Mouse (Mus musculus) MEL-GATA-1-ER (cell line): ENCODE measurements around the gene Tmem183a.
A peak's percentile ranks its signal among the peaks of the same experiment; 100 is the strongest.

ENCODE experiments used
- DNase-seq: peaks from one replicate; pipeline ENCODE4 v3.0.0-alpha.2; 2012; ENCODE audit warnings: low read depth; ENCODE audit errors: extremely low read depth

The Tmem183a gene

DNA sequence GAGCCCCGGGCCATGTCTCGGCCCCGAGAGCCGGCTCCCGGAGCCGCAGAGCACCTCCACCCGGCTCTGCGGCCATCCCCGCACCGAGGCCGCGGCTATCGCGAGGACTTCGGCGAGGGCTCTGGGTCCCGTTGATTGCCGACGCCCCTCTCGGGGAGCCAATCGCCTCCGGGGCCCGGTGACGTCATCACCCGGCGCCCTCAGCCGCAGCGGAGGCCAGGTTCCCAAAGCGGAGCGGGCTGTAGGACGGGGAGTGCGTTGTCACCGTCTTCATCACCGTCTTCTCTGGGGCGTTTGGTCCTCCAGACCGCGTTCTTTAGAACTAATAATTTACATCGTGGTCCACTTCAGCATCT is at the start of gene Tmem183a:
TSS of gene Tmem183a (minus strand) at position 123 of the 356 bp plus-strand sequence.
- peak; percentile 78 for DNase-seq

DNA sequence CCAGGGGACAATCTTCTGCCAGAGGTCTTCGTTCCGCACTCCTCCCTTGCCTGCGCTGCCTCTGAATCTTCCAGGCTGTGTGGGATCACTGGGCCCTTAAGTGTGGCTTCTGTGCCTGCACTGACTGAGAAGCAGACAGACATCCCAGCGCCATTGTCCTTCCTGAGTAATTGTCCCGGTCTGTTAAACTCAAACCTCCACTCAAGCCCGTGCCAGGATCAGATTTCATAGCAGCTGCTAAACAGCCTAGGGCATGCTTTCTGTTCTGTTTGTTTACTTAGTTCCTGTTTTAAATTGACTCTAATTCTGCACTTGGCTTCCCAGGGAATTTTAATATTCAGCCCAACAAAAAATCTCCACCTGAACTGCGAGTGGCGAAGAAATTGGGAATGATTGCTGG is 46.3 kb upstream of the Tmem183a start:
- DNase-seq, result no peak

DNA sequence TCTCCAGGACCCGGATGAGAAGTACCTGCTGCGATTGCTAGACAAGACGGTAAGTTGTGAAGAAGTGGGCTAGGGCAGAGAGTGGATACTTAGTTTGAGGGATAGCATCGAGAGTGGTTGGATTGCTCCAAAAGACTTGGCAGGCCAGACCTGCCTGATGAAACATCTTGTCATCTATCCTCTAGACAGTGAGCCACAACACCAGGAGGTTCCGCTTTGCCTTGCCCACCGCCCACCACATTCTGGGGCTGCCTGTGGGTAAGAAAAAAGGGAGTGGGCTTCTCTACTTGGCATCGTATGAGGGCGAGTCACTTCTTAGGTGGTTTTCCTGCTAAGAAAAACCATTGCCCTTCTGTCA is 44.6 kb upstream of the Tmem183a start:
- DNase-seq, result peak; percentile 39

DNA sequence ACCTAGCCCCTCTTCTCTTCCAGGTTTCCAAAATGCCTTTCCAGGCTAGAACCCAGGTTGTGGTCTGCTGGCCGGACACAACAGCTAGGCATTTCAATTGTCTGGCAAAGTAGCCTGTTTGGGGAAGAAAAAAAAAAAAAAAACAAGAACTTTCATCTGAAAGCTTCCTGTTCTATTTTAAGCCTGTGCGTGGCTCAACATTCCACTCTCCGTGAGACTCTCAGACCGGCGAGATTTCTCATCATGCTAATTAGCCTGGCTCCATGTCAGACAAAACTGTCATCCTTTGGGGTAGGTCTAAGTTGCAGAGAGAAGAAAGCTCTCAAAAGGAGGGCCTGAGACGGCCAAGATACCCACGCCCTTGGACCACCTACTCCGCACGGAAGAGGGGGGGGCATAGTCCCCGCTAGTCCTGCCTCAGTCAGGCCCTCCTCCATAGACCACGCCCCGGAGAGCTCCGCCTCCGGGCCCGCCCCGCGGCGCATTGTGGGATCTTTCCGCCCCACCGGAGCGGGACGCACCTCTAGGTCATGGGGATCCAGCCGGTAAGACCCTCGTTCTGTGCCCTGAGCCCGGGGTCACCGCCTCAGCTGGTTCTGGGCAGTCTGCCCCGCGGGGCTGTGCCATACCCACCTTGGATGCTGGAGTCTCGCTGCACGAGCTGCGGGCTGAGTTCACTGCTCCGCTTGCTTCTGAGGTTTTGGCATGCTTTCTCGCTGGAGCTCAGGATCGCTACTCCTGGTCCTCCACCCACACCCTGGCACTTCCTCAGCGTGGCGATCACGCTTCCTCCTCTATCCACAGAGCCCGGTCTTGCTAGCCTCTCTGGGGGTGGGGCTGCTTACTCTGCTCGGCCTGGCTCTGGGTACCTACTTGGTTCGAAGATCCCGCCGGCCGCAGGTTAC is 44.0 kb upstream of the Tmem183a start, which contains the start of gene Cyb5r1:
TSS of gene Cyb5r1 (plus strand) at position 51 of the 905 bp plus-strand sequence.
- DNase-seq, result peak; percentile 76

DNA sequence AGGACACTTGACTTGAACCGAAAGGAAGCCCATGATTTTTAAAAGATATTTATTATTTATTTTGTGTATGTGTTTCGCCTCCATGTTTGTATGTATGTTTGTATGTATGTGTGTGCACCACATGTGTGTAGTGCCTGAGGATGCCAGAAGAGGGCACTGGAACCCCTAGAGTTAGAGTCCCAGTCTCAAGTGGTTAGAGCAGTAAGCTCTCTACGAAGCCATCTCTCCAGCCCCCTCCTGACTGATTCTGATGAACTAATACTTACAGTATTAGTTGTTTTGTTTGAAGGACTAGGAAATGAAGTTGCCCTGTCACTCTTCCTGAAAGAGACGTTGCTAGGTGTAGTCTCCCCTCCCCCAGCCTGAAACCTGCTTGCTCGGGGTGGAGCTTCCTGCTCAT is 38.0 kb upstream of the Tmem183a start:
- DNase-seq, result no peak

DNA sequence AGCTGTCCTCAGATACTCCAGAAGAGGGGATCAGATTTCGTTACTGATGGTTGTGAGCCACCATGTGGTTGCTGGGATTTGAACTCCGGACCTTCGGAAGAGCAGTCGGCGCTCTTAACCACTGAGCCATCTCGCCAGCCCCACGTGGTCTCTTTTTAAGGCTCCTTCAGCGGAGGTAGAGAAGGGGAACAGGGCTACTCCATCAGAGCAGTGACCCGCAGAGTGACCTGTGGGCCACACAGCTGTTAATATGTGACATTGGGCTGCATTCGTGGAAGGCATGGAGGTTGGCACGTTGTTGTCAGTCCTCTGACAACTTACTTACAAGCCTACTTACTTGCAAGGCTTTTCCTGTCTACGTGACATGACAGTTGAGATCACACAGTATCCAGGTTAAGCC is 36.4 kb upstream of the Tmem183a start:
- DNase-seq, result no peak

DNA sequence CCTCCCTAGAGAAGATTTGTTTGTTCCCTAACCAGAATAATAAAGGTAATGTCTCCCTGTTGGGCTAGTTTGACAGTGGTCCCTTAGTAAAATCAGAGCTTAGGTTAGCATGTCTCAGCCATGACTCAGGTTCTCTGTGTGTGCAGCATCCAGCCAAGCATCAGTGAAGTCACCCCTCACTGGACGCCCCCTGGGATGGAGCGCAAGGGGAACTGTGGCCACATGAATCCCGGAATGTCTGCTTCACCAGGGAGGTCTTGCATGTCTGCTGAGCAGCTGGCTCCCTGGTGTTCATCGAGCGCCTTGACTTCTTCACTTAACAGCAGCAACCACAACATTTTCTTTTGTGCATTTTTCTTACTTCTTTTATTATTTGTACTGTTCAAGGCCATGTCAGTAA is 32.0 kb upstream of the Tmem183a start:
- no peak for DNase-seq

DNA sequence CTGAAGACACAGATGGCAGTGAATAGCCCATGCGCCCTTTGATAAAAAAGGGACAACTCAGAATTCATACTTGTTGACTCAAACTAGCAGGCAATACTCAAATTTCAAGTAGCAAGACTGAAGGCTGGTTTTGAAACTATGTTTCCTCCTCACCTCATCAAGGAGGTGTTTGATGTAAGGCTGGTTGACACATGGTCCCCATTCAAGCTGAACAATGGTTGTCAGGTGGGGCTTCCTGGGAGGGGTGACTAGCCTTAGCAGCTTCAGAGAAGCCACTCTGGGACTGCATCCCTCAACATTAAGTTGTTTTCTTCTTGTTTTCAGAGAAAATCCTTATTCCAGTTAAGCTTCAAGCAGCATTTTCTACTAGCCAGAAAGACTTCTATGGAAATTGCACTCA is 23.9 kb upstream of the Tmem183a start, which contains the start of gene 4933406M09Rik:
TSS of gene 4933406M09Rik (plus strand) at position 275 of the 400 bp plus-strand sequence.
- no peak for DNase-seq

DNA sequence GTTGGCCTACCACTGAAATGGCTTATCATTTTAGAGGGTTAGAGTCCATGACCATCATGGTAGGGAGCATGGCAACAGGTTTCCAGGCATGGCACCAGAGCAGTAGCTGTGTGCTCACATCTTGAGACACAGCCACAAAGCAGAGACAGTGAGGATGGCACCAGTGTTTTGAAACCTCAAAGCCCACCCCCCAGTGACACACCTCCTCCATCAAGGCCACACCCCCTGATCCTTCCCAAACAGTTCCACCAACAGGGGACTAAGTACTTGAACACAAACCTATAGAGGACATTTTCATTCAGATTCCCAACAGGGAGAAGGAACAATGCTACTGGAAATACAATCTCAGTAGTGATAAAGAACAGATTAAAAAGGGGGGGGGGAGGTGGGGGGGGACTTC is 23.4 kb upstream of the Tmem183a start:
- DNase-seq, result no peak

DNA sequence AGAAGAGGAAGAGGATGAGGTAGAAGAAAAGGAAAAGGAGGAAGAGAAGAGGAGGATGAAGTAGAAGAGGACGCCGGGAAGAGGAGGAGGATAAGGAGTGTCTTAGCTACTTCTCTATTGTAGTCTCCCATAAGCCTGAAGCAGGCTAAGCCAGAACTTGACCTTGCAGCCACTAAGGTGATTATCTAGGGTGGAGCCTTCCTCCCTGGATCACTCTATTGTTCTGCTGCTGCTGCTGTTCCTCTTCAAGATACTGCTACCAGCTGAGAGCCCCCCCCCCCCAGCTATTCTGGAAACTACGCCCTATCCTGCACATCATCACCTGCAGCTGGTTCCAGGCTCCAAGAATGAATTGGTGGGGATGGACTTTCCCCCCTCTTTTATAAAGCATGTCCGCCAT is 22.8 kb upstream of the Tmem183a start:
- DNase-seq, result no peak

DNA sequence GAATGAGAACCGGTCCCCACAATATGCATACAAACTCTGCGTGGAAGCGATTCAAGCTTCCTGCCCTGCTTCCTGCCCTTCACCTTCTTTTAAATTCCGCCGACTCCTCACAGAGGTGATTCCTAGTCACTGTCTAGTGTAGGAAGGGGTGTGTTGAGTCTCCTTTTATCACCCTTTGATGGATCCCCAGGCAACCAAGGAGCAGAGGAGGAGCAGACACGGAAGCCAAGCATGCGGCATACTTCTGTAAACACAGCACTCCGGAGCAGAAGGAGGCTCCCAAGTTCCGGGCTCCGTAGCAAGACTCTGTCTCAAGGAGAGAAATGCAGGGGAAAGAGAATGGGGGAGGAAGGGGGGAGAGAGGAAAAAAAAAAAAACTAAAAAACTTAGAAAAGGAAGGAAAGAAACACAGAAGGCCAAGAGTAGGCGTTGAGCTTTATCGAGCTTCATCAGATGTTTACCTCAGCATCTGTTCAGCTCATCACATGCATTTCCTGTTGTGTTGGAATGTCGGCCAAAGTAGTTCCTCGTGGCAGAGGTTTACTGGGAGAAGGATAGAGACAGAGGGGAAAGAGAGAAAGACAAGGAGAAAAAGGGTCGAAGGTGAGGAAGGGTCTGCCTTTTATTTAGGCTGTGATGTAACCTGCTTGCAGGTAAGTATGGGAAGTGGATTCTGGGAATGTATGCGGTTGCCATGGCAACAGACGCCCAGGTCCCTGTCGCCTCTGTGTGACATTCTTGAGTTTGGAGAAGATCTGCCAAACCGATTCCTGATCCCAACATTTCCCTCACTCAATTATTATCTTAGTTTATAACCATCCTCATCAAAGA is 20.2 kb upstream of the Tmem183a start:
- no peak for DNase-seq

DNA sequence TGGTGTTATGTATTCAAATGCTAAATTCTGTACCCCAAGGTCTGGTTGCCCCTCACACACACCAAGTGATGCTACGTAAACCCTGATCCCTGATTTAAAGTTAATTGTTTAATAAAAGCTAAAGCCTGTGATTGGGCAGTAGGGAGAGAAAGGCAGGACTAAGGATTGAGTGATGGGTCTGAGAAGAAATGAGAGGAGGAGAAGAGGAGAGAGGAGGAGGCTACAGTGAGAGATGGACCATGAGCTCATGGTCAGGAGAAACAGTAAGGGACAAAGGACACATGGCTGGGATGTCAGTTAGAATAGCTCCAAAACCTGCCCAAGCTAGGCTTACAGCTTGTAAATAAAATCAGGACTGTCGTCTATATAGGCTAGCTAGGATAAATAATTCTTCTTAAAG is 19.3 kb upstream of the Tmem183a start:
- no peak for DNase-seq

DNA sequence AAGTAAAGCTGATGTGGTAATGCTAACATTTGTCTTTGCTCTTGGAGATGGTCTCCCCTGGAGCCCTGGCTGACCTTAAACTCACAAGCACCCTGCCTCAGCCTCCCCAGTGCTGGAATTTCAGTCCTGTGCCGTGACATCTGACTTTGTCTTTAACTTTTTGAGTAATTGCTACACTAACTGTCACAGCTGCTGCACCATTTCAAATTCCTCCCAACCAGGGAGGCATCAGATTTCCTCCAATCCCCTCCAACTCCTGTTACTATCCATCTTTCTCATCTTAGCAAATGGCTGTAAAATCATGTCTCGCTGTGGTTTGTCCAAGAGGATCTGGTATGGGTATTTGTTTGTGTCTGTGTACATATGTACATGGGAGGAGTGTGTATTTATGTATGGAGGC is 12.3 kb upstream of the Tmem183a start:
- no peak for DNase-seq

DNA sequence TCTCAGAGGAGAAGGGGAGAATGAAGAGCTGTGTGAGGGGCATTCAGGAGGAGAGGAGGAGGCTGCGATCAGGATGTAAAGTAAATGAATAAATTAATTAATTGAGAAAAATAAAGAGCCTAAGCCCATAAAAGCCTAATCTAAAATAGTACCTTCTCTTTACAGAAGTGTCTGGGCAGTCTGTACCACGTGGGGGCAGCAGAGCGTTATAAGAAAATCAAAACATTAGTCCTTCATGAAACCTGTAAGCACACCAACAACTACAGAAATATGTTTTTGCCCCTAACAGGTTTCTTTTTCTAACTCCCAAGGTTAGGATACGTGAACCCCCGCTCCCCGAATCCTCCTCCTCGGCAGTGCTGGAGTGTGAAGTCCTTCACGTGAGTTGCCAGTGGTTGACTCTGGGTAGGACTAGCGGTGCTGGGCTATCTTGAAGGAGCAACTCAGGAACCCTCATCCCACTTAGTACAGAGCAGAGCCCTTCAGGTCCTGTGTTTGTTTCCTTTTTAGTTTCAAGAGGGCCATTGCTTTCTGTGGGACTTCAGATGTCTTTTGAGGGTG is 7.1 kb upstream of the Tmem183a start:
- peak; percentile 33 for DNase-seq

DNA sequence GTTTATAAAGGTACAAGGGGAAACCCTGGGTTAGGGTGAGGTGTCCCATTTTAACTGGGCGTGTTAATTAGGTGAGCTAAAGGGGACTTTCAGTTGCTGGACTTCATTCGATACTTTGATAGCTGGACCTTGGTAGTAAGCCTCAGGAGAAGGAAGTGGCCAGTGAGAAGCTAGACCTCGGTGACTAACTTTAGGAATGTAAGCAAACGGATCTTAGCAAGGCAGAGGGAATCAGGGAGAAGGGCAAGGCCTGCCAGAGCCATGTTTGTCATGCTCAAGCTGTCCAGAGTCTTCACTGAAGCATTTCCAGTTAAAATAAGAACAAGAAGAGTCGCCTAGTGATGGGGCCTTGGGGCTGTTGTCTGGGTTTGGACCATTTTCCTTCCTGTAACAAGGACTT is 3.7 kb upstream of the Tmem183a start:
- DNase-seq, result no peak

DNA sequence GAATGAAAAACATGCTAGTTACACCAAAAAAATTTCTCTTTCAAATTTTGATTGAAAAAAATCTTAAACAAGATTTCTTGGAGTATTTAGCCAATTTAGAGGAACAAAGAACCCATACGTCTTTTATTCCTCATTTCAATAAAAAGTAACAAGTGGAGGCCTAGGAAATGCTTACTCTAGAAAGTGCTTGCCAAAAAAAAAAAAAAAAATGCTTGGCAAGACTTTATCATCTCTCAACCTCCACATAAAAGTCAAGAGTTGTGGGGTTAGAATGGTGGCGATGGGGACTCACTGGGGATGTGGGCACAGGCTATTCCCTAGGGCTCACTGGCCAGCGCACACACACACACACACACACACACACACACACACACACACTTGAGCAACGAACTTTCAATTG is 1.4 kb upstream of the Tmem183a start:
- DNase-seq, result no peak

DNA sequence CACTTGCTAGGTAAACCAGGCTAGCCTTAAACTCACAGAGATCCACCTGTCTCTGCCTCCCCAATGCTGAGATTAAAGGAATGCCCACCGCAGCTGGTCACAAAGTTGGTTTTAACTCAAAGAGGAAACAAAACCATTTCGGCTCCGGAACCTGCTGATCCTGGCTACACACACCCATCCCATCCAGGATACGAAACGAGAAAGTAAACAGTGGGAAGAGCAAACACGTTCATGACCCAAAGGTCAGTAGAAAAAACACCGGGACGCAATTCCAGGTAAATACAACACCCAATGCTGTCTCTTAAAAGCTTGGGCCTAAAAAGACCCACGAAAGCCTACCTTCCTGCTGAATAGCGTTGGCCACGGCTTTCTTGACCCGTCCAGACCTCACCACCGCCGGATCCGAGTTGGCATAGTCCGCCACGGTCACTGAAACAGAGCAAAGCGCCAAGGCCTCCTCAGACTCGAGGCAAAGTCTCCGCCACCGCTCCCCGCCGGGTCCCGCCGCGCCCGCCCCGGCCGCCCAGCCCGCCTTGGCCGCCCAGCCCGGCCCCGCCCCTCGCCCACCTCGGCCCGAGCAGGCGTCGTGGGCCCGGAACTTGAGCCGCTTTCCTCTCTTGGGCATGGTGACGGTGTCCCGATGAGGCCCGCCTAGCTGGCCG is 453 bp downstream of the Tmem183a start:
- no peak for DNase-seq

DNA sequence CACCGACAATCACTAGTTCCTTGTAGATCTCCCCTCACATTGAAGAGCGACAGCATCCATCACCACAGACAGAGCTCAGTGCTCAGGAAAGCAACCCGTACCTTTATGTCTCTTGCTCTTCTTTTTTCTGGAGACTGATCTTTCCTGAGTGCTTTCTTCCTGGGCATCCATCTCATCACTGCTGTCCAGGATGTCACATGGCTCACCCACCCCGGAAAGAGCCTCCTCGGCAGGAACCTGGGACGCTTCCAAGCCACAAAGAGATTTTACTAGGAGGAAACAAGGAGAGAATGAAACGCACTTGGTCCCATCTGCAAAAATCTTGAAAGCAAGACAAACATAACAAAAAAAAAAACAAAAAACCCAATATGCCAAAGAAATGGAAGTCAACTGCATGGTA is 1.1 kb downstream of the Tmem183a start:
- DNase-seq, result peak; percentile 16

DNA sequence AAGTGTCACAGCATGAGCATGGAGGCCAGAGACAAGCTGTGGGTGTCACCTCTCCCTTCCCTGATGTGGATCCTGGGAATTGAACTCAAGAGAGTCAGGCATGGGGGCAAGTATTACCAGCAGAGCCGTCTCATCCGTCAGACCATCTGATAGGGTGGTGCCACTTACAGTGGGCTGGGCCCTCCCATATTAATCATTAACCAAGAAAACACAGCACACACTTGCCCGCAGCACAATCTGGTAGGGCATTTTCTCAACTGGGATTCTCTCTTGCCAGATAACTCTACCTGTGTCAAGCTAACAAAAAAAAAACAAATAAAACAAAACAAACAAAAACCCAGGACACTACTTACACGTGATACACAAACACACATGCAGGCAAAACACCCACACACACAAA is 4.3 kb downstream of the Tmem183a start:
- no peak for DNase-seq

DNA sequence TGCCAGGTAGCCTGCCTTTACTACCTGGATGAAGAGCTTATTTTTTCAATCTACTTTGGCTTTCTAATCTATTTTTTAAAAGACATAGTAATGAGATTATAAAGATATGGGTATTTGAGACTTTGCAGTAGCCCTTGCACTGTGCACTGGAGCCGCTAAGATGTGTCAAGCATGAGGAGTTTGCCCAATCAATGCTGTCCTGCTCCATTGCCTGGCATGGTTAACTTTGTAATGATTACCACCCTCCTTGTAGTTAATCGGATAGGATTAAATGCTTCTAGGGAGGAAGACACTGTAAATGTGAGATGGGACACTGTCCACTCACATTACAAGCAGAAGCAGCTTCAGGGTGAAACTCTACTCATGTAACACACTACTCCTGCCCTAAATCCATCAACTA is 8.5 kb downstream of the Tmem183a start:
- no peak for DNase-seq

DNA sequence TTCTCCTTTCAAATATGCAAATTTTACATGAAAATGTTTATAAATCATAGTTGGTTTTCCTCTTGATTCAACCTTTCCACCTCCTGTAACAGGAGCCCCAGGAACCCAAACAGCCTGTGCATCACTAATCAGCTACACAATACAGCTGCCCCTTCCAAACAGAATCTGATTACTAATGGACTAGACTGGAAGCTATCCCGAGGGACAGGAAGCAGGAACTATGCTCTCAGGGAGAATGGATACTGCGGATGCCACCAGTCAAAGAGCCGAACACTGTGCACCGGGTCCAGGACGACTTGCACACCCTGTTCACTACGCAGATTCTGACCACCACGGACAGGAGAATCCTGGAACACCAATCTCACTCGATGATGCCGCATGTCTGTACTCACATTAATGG is 14.0 kb downstream of the Tmem183a start:
- no peak for DNase-seq

DNA sequence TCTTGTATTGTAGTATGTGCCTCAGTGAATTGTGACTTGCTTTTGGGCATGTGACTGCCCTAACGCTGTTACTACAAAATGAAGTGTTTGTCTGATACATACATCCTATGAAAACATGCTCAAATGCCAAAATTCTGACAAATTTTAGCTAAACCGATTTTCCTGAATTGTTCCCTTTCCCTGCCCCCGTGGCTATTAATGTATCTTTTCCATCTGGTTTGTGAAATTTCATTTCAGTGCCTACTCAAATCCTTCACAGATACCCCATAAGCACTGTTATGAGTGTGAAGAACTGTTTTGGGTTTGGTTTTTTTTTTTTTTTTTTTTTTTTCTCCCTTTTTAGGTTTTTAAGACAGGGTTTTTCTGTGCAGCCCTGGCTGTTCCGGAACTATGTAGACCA is 16.7 kb downstream of the Tmem183a start:
- no peak for DNase-seq
